In the genomic region with DNA sequence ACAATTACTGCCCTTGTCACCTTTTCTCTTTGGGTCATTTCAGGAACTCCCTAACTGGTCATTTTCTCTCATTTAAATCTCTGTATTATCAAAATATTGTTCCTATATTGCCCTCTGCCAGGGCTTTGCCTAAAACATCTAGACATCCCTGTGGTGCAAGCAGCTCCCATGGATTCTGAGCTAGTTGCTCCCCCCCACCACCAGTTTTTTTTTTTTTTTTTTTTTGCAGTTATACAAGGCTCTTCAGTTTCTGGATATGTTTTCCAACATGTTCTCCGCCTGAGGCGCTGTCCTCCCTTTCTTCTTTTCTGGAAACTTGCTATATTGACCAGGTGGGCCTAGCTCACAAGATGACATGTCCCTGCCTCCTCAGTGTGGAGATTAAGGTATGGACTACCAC, we compare ENCODE assay signal across 1 mouse cellular context.
TF ChIP-seq lines count a peak whose summit lies in the region.

No protein-coding gene starts in this region.

TF ChIP-seq in MEL, 35 proteins besides CTCF, POLR2A, EP300 and RAD21:
- no peak for TF ChIP-seq NRF1 (IDR thresholded peaks at IDR 0.05; ENCODE audit: insufficient read depth, low read depth, low read length, poor library complexity, severe bottlenecking)
- TF ChIP-seq ZNF384 (IDR thresholded peaks at IDR 0.05; ENCODE audit: low read depth, low read length): 0 out of 2 replicates have a peak, but pooled peaks have one; percentile 58
